Mouse (Mus musculus): ENCODE results near the gene Ldlrap1.
"Not testable (repeated sequence)": the region's sequence is repeated elsewhere in the genome, so short reads cannot be mapped to it uniquely, and the experiment has no call there.

The Ldlrap1 gene

DNA sequence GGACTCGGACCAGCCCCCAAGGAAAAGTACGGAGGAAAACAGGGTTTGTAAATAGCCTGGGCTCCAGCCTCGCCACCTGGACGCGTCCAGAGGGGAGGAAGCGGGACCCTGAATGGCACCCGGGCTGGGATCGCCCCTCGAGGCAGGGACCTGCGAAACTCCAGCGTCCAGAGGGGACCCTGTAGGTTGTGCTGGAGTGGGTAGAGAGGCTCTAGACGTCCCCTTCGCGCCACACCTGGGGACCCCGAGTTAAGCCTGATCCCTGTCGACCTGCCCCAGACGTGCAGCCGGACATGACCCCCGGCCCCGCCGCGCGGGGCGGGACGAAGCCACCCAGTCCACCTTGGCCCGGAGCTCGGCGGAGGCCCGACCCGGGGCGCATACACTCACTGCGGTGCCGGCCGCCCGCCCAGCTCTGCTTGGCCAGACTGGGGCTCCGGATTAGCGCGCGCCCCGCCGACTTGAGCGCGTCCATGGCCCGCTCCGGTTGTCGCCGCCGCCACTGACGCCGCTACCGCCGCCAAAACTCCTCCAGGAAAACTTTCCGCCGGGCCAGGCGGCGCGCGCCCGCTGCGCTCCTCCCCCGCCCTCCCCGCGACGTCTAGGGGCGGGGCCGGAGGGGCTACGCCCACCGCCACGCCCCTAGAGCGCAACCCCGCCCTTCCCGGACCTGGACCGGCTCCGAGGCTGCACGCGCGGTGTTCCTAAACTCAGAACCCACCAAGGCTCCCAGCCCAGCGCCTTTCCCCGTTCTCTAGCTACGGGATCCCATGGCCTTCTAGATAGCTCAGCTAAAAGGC lies at the start of gene Ldlrap1:
TSS of gene Ldlrap1 (minus strand) at position 599 of the 800 bp plus-strand sequence.
- DNase-seq, result peak; percentile 81 to 85

DNA sequence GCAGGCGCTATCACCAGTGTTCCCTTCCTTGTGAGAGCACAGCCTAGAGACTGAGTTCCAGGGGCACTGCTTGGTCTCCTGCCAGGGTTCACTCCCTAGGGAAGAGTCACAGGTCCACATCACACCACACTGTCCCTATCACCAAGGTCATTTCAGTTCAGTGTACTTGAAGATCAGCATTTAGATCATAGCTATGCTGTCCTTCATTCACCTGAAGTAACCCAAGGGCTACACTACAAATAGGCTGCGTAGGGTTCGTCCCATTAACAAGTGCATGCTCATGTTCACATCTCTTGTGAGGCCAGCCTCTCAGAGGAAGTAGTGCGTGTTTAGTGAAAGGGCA lies 46.4 kb upstream of the Ldlrap1 start:
- DNase-seq, result no peak

DNA sequence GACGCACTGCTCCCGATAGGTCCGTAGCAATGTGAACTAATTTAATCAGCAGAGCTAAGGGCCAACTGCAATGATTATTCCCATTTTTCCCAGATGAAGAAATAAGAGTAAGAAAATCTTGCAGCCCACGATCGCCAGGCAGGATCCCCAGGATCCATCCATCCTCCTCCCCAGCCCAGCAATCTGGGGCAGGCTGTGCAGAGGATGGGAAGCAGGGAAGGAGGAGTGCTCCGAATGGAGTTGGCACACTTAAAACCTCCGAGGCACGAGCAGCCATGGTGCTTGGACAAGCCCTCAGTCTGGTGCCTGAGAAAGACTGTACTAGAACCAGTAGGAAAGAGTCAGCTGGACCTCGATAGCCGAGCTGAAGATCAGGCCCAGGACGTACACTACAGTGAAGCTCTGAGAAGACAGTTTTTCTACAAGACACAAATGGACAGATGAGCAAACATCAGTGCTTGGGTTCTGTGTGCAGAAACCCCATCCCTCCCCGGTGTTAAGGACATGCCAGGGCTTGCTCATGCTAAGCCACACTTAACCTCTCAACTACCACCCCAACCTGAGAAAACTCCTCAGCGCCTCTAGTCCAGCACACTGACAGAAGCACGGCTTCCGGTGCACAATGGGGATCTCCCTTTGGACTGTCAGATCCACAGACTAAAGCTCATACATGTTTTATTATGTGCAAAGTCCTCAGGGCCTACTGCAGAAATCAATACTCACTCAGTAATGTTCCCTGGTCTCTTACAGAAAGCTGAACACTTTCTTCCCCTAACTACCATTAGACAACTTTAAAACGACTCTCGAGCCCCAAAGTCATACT lies 45.8 kb upstream of the Ldlrap1 start:
- DNase-seq, result no peak

DNA sequence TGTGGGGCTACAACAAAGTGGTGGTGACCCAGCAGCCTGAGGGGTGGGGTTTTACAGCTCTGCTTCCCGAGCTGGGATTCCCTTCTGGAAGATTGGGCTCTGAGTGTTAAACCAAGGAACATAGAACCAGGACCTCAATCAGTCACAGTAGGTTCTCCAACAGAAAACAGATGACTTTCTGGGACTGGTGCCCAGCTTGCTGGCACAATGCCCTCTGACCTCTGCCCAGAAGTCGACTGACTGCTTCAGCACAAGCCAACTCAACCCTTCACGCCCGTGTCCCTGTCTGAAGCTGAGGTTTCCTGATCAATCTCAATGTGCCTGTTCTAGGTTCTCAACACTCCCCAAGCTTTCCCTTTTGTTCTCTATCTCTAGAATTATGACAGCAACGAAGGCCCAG lies 36.9 kb upstream of the Ldlrap1 start:
- peak; percentile 70 to 73 for DNase-seq

DNA sequence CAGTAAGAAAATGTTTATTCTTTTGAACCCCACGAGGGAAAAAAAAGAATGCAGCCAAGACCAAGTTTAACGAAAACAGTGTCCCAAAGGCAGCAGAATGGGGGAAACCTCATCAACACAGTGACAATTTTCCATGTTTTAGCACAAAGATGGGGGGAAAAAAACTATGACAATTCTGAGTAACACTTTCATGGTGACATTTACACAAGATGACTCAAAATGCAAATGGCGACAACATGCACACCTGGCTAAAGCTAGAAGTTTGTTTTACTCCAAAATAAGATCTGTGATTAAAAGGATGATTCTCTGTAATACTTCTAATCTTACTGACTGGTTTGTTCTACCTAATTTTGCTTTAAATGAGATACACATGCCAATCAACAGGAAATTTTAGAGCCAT lies 34.9 kb upstream of the Ldlrap1 start:
- DNase-seq, result no peak

DNA sequence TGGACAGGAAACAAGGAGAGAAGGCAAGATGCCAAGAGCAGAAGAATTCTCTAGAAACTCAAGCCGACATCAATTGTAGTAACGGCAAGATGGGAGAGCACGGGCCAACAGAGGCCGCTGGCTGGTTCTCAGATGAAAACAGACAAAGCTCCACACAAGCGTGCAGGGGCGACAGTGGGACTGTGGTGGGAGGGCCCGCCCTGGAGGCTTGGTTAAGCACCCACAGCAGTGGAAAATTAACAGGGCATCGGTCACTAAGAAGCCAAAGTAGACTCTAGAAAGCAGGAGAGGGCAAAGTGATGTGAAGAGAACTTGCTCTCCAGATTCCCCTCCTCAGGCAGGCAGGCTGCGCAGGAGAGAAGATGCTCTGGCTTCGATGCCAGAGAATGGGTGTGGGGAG lies 34.3 kb upstream of the Ldlrap1 start:
- DNase-seq, result no peak

DNA sequence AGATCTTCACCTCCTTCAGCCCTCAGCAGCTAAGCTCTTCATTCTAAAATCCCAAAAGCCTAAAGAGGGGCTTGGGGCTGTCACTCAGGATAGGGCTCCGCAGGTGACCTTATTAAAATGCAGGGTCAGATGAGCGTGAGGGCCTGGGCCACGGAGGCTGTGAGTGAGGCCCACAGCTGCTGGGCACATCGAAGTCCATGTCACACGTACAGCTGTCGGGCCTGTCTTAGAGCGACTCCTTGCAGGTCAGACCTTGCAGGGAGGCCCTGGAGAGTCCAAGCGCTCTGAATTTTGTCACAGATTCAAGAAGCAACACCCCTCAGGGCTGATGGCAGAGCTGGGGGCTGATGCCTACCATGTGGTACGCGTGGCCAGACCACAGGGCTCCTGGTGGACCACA lies 32.9 kb upstream of the Ldlrap1 start:
- DNase-seq, result no peak

DNA sequence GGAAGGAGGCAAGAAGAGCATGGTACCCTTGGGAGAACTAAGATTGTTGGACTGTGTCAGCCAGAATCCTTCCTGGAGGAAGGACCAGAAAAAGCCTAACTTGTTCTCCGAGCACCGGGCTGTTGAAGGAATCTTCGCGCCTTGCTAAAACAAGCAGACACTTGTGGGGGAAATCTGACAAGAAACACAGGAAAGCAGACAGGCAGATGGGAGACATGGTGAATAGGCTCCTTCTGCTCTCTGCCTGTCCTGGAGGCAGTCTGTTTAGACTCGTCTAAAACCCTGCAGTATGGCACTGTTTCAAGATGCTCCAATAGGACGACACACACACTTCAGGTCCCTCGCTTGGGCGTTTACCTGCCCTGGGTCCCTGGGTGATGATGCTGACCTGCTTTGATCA lies 32.3 kb upstream of the Ldlrap1 start:
- no peak for DNase-seq

DNA sequence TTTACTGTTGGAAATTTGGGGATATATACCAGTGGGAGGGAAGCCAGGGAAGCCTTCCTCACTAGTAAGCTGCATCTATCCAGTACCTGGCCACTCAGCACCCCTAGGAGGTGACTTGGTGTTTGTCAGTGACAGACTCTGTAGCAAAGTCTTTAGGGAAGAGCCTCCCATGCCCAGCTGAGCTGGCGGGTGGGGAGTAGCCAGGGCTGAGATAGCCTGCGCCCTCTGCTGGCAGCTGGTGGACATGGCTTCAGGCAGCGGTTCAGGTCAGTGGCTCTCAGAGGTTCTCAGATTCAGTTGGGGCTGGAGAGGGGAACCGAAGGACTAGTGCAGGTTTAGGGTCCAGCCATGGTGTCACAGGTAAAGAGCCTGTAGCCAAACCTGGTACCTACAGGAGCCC lies 31.4 kb upstream of the Ldlrap1 start:
- peak; percentile 77 to 80 for DNase-seq

DNA sequence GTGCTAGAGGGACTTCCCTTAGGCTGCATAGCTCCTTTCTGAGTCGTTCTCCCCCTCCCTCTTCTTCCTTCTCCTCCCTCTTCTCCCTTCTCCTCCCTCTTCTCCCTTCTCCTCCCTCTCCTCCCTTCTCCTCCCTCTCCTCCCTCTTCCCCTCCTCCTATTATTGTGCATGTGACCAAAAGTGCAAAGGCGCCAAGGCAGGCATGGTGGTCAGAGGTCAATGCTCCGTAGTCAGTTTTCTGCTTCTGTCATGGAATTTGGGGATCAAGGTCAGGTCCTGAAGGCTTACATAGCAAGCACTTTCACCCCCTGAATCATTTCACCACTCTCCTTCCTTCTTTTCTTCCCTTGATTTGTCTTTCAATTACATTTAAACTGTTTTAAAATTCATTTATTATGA lies 31.0 kb upstream of the Ldlrap1 start:
- no peak for DNase-seq

DNA sequence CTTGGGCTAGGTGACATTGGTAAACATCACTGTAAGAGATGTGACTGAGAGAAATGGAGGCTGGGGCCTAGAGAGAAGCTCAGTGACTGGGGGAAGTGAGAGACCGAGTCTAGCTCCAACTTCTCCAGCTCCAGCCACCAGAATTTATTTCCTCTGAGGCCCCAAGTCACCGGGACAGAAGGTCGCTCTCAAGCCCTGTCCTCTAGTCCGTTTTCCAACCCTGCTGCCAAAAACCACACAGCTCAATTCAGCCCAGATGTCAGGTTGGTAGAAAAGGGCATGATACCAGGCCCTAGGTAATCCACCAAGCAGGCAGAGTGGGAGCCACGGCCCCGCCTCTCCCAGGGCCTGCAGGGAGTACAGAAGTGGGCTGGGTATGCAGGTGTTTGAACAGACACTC lies 29.8 kb upstream of the Ldlrap1 start:
- no peak for DNase-seq

DNA sequence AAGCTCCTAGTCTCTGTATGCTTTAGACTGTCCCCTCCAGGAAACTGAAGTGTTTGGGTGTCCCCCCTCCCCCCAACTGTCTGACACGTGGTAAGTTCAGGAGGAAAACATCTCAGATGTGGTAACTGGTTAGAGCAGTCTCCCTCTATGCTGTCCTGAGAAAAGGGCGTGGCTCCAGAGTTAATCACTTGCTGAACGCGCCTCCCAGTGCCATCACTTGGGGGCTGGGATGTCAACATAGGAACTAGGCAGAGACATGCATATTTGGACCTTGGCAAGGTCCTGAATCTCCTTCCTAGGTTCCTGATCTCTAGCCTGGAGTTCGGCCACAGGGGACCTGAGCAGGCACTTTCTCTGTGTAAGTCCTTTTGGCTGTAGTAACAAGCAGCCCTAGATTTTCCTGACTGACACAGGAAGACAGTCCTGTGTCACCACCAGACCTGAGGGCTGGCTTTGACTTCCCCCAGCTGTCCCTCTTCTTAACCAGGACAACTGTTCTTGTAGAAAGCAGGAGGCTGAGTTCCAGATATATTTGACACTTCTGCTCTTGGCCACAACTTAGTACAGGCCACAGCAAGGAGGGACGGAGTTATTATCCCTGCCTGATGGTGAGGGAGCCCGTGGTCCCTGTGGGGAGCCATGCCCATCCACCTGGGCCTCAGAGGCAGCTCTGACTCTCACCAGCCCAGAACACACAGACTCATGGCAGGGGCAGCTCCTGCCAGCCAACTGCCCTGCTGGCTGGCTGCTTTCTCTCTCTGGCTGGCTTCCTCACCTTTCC lies 28.9 kb upstream of the Ldlrap1 start:
- DNase-seq, result peak; percentile 55 to 62

DNA sequence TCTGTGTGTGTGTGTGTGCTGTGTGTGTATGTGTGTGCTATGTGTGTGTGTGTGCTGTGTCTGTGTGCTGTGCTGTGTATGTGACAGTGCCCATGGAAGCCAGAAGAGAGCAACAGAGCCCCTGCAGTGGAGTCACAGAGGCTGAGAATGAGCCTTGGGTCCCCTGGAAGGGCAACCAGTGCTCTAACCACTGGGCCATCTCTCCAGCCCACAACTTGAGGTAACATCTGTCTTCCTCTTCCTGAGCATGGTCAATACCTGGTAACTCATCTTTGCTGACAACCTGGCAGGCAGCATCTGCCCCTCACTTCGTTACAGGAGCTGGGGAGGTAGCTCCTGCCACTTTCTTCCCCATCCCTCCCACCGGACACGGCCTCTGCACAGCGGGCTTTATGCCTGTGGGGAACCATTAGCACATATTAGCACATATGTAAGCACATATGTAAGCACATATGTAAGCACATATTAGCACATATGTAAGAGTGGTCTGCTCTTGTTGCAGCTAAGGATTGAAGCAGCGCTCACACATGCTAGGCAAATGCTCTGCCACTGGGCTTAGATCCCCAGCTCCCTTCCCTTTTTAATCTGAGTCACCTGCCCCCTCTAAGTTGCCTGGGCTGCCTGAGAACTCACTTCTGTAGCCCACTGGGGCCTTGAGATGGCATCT lies 28.1 kb upstream of the Ldlrap1 start:
- no peak for DNase-seq

DNA sequence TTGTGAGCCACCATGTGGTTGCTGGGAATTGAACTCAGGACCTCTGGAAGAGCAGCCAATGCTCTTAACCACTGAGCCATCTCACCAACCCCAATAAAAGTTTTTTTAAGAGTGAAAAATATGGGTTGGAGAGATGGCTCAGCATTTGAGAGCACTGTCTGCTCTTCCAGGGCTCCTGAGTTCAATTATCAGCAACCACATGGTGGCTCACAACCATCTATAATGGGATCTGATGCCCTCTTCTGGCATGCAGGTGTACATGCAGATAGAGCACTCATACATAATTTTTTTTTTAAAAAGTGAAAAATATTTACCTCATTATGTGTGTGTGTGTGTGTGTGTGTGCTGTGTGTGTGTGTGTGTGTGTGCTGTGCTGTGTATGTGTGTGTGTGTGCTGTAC lies 27.1 kb upstream of the Ldlrap1 start:
- not testable (repeated sequence) for DNase-seq

DNA sequence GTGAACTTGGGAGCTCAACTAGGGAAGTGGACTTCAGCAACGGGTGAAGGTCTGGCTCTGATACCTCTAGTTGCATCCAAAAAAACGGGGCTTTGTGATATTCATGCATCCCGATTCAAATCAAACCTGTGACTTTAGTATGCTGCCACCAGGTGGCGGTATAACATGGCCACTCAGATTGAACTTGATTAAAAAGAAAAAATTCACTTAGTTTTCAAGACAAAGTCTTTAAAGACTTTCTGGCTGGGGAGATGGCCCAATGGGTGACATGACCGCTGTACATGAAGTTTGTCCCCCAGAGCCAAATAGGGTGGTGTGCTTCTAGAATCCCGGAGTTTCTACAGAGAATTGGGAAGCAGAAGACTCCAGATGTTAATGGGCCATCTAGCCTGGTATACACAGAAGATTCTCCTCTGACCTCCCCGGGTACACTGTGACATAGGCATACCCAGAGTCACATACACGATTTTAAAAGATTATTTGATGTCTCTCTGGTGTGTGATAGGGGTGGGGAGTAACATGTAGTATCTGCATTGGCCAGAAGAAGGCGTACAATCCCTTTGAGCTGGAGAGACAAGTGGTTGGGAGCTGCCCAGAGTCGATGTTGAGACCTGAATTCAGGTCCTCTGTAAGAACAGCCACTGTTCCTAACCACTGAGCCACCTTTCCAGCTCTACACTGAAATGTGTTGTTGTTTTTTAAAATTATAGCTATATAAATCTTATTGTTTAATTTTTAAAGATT lies 25.6 kb upstream of the Ldlrap1 start:
- DNase-seq, result peak; percentile 64 to 71

DNA sequence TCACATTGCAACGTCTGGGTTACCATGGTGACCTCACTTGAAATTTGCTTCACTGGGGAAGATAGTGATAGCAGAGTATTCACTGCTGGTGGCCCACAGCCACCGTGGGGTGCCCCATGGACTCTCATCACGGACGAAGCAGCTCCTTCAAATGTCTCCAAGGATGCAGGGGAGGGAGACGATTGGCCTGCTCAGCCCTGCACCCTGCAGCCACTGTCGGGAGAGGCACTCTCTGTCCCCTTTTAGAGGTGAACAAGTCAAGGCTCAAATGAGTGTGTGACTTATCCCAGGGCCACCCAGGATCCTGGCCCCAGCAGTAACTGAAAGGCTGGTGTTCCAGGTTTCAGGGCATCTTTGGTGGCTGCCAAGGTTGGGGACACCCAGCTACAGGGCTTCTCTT lies 23.9 kb upstream of the Ldlrap1 start:
- DNase-seq, result no peak

DNA sequence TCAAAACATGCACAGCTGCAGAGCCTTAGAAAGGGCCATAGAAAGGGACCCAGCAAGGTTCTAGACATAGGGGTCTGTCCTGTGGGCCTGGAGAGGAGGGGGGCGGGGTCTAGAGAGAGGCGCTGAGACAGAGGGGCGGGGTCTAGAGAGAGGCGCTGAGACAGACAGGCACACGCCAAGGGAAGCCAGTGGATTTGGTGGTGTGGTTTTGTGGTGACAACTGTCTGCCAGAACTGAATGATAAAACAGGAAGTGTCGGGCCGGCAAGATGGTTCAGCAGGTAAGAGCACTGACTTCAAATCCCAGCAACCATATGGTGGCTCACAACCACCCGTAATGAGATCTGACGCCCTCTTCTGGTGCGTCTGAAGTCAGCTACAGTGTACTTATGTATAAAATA lies 19.1 kb upstream of the Ldlrap1 start:
- no peak for DNase-seq

DNA sequence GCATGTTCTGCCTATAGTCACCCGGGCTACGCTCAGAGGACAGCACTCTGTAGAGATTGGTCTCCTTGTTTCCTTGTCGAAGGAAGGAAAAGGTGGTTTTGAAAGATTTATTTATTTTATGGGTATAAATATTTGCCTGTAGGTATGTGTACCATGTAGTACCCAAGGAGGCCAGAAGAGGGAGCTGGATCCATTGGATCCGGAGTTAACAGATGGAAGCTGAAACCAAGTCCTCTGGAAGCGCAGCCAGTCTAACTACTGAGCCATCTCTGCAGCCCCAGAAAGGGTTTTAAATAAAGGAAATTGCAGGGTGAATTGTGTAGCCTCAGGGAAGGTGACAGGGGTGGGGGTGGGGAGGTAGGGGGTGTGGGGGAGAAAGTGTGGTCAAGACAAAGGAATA lies 16.9 kb upstream of the Ldlrap1 start:
- DNase-seq, result no peak

DNA sequence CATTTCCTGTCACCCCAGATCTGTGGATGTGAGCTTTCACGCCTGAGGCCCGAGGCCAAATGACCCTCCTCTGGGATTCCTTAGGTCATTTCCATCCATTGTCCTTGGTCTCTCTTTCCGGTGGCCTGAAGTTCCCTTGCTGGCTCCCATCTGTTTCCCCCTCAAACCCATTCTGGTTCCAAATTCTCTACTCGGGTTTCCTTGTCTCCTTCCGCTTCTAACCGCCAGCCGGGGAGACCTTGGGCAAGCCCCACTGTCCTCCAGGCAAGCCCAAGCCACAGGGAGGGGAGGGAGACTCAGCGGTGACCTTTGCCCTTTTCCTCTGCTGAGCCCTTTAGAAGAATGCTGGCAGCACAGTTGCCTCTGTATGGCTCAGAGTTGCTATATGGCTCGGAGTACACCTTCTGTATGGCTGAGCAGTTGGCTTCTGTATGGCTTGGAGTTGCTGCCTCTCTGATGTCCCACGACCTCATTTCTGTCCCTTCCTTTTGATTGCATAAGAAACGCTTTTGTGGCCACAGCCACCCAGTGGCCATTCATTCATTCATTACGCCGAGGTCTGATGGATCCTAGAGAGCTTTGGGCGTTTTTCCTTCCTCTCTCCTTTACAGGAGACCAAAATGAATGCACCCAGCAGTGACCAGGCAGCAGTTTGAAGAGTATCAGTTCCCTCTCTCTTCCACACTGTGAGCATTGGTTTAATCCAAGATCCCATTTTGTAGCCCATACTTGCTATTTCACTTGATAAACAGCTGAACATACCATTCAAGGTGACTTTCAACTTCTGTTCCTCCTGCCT lies 11.5 kb upstream of the Ldlrap1 start:
- DNase-seq, result no peak

DNA sequence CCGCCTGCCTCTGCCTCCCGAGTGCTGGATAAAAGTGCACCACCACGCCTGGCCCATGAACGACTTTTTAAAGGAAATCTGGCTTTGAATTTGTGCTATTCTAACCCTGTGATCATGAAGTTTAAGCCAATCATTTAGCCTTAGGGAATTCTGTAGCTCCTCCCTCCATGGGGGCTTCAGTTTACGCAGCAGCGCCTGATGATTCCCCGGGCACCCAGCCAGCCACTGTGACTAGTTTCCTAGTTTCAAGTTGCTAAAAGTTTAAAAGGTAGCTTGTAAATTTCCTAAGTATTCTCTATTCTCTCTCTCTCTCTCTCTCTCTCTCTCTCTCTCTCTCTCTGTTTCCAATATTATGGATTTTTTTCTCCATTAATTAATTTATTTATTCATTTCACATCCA lies 8.4 kb upstream of the Ldlrap1 start:
- no peak for DNase-seq

DNA sequence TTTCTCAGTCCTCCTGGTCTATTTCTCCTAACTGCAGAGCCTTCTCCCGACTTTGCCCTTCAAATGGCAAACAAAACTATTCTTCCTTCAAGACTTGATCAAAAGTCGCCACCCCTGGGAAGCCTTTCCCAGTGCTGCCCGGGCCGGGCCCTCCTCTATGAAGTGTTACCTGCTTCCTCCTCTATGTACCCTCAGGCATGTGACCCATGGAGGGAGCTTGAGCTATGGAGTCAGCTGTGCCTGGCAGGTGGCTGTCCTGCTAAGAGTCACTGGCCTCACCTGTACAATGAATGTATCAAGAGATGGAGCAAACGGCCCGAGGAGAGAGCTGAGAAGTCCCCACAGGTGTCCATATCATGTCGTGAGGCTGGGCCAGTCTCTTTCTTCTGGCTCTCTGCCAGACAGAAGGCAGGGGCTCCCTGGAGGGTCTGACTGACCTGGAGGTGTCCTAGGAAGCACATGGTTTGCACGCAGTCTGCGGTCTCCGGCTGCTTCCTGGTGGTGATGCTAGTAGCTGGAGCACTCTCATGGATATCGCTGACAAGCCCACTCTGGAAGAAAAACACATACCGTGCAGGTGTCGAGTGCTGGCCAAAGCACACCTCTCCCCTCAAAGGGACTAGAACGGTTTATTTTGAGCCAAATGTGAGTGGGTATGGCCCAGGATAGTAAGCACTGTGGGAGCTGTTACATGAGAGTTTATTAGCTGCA lies 7.6 kb upstream of the Ldlrap1 start:
- no peak for DNase-seq

All from cerebellum, postnatal 36 days (tissue).